Mouse (Mus musculus) spleen, adult 2 months (tissue): Measurements from ENCODE around the gene Ank2. TPM values are rescaled to one million over a fixed set of nuclear protein-coding genes. Genes with fewer than 3 reads are reported as not detected.

Experiments used
- DNase-seq, 2 experiments: peaks; one replicate each; pipeline versions ENCODE4 v3.0.0 to v3.0.0-alpha.2; 2012 to 2021; ENCODE audit warnings: low spot score in 2 of 2, low read depth in 1 of 2
- H3K27ac ChIP-seq: fragments of 200-500 bp; 2 replicates; pipeline ENCODE4 v1.5.1; 2012; ENCODE audit warnings: low read length, inconsistent platforms; ENCODE audit not compliant: insufficient read depth
- H3K27me3 ChIP-seq: fragments of 200-500 bp; 2 replicates; pipeline ENCODE4 v1.6.1; 2012; ENCODE audit warnings: mild to moderate bottlenecking, moderate library complexity, low read length, inconsistent platforms; ENCODE audit not compliant: control insufficient read depth, insufficient read depth
- H3K36me3 ChIP-seq: fragments of 200-500 bp; 2 replicates; pipeline ENCODE4 v1.6.1; 2012; ENCODE audit warnings: mild to moderate bottlenecking, low read length, inconsistent platforms; ENCODE audit not compliant: control insufficient read depth, insufficient read depth
- H3K4me1 ChIP-seq: fragments of 200-500 bp; 2 replicates; pipeline ENCODE4 v1.6.1; 2011; ENCODE audit warnings: inconsistent platforms; ENCODE audit not compliant: control insufficient read depth, insufficient read depth, insufficient read length
- H3K4me3 ChIP-seq: fragments of 200-500 bp; 2 replicates; pipeline ENCODE4 v1.5.1; 2011; ENCODE audit warnings: mild to moderate bottlenecking, inconsistent platforms; ENCODE audit not compliant: insufficient read depth, insufficient read length; ENCODE audit errors: extremely low read depth
- CTCF ChIP-seq: fragments of 200-500 bp; IDR thresholded peaks from 2 replicates; pipeline ENCODE4 v1.5.1; 2011; ENCODE audit warnings: mild to moderate bottlenecking, inconsistent platforms; ENCODE audit not compliant: insufficient read depth, insufficient read length, insufficient replicate concordance; ENCODE audit errors: extremely low read depth
- POLR2A ChIP-seq: fragments of 200-500 bp; IDR thresholded peaks from 2 replicates; pipeline ENCODE4 v1.6.1; 2011; ENCODE audit warnings: low read depth, low read length, inconsistent platforms
- WGBS: fragments of 180-500 bp; shearing (Covaris S2); methylation state at CpG from one replicate; pipeline ENCODE4 v1.1.7; 2018; 5-methylcytosine and 5-hydroxymethylcytosine counted together
- polyA plus RNA-seq: library from polyadenylated mRNA; depleted of rRNA; stranded (reverse); fragments of >200 nt; gene quantifications from 2 replicates; pipeline ENCODE4 v1.2.3, GENCODE M21; 2012

Gene Ank2
- polyA plus RNA-seq, 1 experiment, result 2.1 TPM

DNA sequence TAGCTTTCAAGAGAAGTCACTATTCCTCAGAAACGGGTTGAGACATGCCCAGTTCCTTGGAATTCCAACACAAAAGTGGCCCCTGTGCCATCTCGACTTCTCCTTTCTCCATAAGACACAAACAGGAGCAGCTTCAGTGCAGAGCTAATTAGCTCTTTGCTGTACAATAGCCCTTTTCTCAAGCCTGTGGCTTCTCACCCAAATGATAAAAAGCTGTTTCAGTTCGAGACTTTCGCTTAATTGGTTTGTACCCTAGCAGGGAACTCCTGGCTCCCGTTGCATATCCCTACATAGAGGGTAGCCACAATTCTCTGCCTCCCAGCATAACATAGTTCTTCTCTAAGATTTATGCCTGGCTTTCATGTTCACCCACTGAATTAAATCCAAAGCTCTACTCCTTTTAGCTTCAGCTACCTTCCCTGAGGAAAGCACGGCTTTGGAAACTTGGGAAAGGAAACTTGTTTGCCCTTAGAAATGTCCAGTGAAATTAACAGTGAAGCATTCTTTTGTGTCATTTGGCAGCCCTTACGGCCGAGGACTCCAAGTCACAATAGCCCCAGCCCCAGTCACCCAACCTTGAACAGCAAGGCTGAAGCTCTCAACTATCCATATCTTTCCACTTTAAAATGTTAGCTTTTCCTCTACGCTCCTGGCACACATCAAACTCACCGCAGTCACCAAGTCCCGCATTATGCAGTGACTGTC lies 123.0 kb downstream of the Ank2 start:
- no peak for DNase-seq
- Histone ChIP-seq H3K36me3 (no peaks in the 10 kb centered on the region), H3K4me3 (no peak overlapping the region), H3K27ac (no peak overlapping the region), H3K27me3 (no peaks in the 10 kb centered on the region), H3K4me1 (no peaks in the 10 kb centered on the region)
- WGBS, result 82% methylated on average over 11 of the region's 11 CpGs
- TF ChIP-seq POLR2A (no peak), CTCF (no peak)

DNA sequence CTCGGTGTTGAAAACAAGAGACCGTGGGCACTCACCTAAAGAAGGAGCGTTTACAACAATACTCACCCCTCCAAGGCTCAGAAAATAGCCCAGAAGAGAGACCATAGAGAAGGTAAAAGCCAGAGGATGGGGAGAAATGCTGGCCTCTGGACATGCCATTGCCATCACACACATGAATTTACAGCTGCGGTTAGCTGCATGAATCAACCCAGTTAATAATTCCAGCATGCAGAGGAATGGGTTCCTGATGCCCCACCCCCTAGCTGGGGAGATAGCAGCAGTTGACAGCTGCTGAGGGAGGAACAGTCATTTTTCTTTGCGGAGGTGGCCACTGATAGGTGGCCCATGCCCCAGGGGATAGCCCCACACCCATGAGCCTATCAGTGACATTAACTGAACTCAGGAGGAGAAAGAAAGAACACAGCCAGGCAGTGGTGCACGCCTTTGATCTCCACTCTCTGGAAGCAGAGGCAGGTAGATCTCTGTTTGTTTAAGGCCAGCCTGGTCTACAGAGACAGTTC lies 124.9 kb downstream of the Ank2 start:
- WGBS, result 92% methylated on average over 6 of the region's 6 CpGs
- DNase-seq, result no peak
- Histone ChIP-seq H3K4me3 (no peak overlapping the region), H3K36me3 (no peaks in the 10 kb centered on the region), H3K27ac (no peak overlapping the region), H3K27me3 (no peaks in the 10 kb centered on the region), H3K4me1 (no peaks in the 10 kb centered on the region)
- TF ChIP-seq CTCF (no peak), POLR2A (no peak)

DNA sequence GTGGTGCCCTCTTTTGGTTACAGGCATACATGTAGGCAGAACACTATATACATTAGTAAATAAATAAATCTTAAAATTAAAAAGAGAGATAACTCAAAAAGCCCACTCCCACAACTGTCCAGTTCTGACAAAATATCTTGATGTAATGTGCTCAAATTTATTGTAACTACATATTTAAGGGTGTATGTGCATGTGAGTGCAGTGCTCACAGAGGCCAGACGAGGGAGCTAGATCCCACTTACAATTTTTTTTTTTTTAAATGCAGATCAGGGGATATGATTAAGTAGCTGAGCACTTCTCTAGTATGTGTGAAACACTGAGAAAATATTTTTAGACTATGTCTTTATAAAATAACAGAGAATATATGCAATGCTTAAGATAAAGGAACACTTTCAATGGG lies 127.4 kb downstream of the Ank2 start:
- no peaks in the 10 kb centered on the region for H3K27me3 ChIP-seq
- no peaks in the 10 kb centered on the region for H3K4me1 ChIP-seq
- WGBS, result 77% methylated on average over 1 of the region's 1 CpGs
- H3K4me3 ChIP-seq, result no peak overlapping the region
- TF ChIP-seq CTCF (no peak), POLR2A (no peak)
- H3K36me3 ChIP-seq, result no peaks in the 10 kb centered on the region
- DNase-seq, result no peak
- no peak overlapping the region for H3K27ac ChIP-seq

DNA sequence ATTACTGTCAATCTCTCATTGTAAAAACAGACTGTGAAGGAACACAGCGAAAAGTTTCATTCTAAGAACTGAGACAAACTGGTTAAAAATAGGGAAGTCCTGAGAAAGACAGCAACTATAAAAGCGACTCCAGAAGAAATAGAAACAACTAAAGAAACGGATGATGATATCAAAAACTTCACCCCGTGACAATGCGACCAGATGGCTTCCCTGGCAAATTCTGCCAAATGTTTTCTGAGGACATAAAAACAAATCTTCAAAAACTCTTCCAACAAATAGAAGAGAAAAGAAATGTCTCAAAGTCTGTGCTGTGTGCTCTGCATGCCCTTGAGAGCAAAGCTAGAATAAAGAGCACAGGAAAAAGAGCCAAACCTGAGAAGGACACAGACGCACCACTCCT lies 129.6 kb downstream of the Ank2 start:
- Histone ChIP-seq H3K4me3 (no peak overlapping the region), H3K4me1 (no peaks in the 10 kb centered on the region), H3K27ac (no peak overlapping the region), H3K27me3 (no peaks in the 10 kb centered on the region), H3K36me3 (no peaks in the 10 kb centered on the region)
- DNase-seq, result no peak
- TF ChIP-seq POLR2A (no peak), CTCF (no peak)
- WGBS, result 81% methylated on average over 6 of the region's 6 CpGs

DNA sequence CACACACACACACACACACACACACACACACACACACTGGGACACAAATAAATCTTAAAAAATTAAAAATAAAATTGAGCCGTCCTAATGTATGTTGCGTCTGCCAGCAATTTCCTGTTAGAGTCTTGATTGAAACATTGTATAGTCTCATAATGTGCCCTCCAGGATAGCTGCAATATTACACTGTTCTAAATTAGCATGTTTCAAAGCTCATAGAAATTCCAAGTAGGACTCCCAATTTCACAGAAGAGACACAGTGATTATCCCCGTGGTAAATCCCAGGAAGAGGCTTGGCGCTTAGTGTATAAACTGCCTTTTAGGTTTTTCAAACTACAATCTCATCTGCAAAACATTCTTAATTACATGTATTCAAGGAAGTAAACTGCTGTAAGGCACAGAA lies 131.7 kb downstream of the Ank2 start:
- TF ChIP-seq POLR2A (no peak), CTCF (no peak)
- no peak for DNase-seq

DNA sequence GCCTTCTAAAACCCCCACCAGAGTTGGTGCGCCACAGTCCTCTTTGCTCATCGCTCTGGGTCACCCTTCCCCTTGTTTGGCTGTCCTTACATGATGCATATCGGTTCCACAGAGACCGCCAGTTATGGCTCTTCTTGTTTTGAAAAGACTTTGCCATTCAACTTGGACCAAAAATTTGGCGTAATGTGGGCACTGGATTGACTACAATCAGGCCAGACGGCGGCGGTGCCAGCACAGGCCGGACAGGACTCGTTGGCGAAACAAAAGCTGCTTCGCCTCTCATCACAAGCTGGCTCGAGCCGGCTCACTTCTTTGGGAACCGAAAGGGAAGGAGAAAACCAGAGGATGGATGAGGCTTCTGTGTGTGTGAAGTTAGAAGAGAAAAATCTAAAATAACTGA lies 135.6 kb downstream of the Ank2 start:
- H3K4me1 ChIP-seq, result no peaks in the 10 kb centered on the region
- no peaks in the 10 kb centered on the region for H3K36me3 ChIP-seq
- H3K4me3 ChIP-seq, result no peak overlapping the region
- H3K27me3 ChIP-seq, result no peaks in the 10 kb centered on the region
- DNase-seq, result no peak
- H3K27ac ChIP-seq, result no peak overlapping the region
- WGBS, result 95% methylated on average over 15 of the region's 15 CpGs
- TF ChIP-seq CTCF, result no peak
- no peak for TF ChIP-seq POLR2A

More for the DNA sequence above, 131.7 kb downstream of the Ank2 start:
- no peaks in the 10 kb centered on the region for H3K4me1 ChIP-seq
- no peak overlapping the region for H3K4me3 ChIP-seq
- H3K27ac ChIP-seq, result no peak overlapping the region
- H3K36me3 ChIP-seq, result no peaks in the 10 kb centered on the region
- 90% methylated on average over 4 of the region's 4 CpGs for WGBS
- no peaks in the 10 kb centered on the region for H3K27me3 ChIP-seq
